Mouse (Mus musculus) cerebellum, adult 2 months (tissue): ENCODE measurements around the gene Pnrc1.

ENCODE experiments used
- CTCF ChIP-seq: fragments of 200-500 bp; IDR thresholded peaks from 2 replicates; pipeline ENCODE4 v1.5.1; 2011; ENCODE audit warnings: low read depth, mild to moderate bottlenecking, control low read depth, low read length, moderate library complexity, borderline replicate concordance; ENCODE audit not compliant: insufficient read depth
- POLR2A ChIP-seq: fragments of 200-500 bp; IDR thresholded peaks from 2 replicates; pipeline ENCODE4 v1.6.1; 2011; ENCODE audit warnings: low read length, control low read depth, borderline replicate concordance; ENCODE audit not compliant: insufficient read depth

DNA sequence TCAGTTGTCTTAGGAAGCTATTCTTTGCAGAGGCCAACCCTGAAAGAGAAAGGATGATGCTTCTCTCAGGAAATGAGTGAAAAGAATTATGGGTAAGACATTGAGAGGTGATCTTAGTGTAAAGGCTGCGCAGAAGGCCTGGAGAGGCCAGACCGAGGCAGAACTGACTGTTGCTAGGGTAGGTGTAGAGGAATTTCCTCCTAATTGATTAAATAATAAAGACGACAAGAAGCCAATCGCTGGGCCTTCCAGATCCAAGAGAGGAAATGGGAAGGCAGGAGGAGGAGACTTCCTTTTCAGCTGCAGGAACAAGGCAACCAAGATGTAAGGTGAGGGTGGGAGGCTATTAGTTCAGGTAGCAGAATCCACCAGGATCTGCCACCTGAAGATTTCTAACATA is 35.3 kb downstream of the Pnrc1 start:
- no peak for TF ChIP-seq CTCF
- no peak for TF ChIP-seq POLR2A
